Comparison of ENCODE assay signal across 8 mouse cellular contexts in genomic region chr8:35206271-35206670, GRCm38 (mm10).
DNase-seq lines count a peak whose midpoint lies in the region; ATAC-seq and TF ChIP-seq lines count a peak whose summit lies in the region.

No protein-coding gene starts in this region.

- H3K4me1 ChIP-seq in lung, embryonic 15.5 days, result peaks cover 41% of the 10 kb centered on the region
- peaks cover 32% of the 10 kb centered on the region for H3K4me1 ChIP-seq in heart, postnatal 0 days (ENCODE audit: control insufficient read depth, insufficient read depth)
- H3K4me1 ChIP-seq in liver, embryonic 15.5 days (replicated peaks), result peaks cover 30% of the 10 kb centered on the region

- TF ChIP-seq EP300 in heart, postnatal 0 days (IDR thresholded peaks at IDR 0.05; ENCODE audit: low read depth), result no peak

- no peaks in the 10 kb centered on the region for H3K36me3 ChIP-seq in lung, embryonic 15.5 days
- H3K36me3 ChIP-seq in heart, postnatal 0 days (replicated peaks; ENCODE audit: control insufficient read depth, insufficient read depth, low read length), result no peaks in the 10 kb centered on the region
- H3K36me3 ChIP-seq in liver, embryonic 15.5 days (replicated peaks), result no peaks in the 10 kb centered on the region

- 27% methylated on average over 6 of the region's 6 CpGs for WGBS in lung, embryonic 15.5 days
- 25% methylated on average over 6 of the region's 6 CpGs for WGBS in heart, postnatal 0 days
- 9% methylated on average over 6 of the region's 6 CpGs for WGBS in liver, embryonic 15.5 days (ENCODE audit: insufficient replicate concordance)

- H3K9ac ChIP-seq in lung, embryonic 15.5 days, result no peak overlapping the region
- no peak overlapping the region for H3K9ac ChIP-seq in heart, postnatal 0 days (replicated peaks; ENCODE audit: low read depth, low read length)
- no peak overlapping the region for H3K9ac ChIP-seq in liver, embryonic 15.5 days

- peak overlapping the region; percentile 6; the same call in 1 of the 2 replicates for H3K27ac ChIP-seq in lung, embryonic 15.5 days
- H3K27ac ChIP-seq in heart, postnatal 0 days (ENCODE audit: low read depth), result peak overlapping the region; percentile 71
- H3K27ac ChIP-seq in liver, embryonic 15.5 days (replicated peaks), result peak overlapping the region; percentile 60

- no peak for DNase-seq in lung, postnatal 14 days
- DNase-seq in heart, postnatal 0 days (ENCODE audit: low spot score), result peak; percentile 75
- DNase-seq in yolk sac, embryonic 10.5 days (ENCODE audit: low spot score), result peak; percentile 21
- no peak for DNase-seq in left cerebral cortex, adult 18-20 months (ENCODE audit: low spot score in 2 of 2)
- DNase-seq in adipocyte (ENCODE audit: low spot score), result no peak
- no peak for DNase-seq in layer of hippocampus, adult 9-10 months (ENCODE audit: low spot score)

- no peaks in the 10 kb centered on the region for H3K9me3 ChIP-seq in lung, embryonic 15.5 days
- H3K9me3 ChIP-seq in heart, postnatal 0 days (replicated peaks; ENCODE audit: control insufficient read depth, low read length), result no peaks in the 10 kb centered on the region
- no peaks in the 10 kb centered on the region for H3K9me3 ChIP-seq in liver, embryonic 15.5 days (replicated peaks)

- ATAC-seq in lung, embryonic 15.5 days (ENCODE audit: borderline replicate concordance, extremely low read depth, low FRiP score, low TSS enrichment), result no peak
- ATAC-seq in heart, postnatal 0 days (ENCODE audit: insufficient read depth, low read depth), result peak; percentile 89
- peak; percentile 81 for ATAC-seq in liver, embryonic 15.5 days (ENCODE audit: insufficient read depth)

- H3K4me3 ChIP-seq in lung, embryonic 15.5 days, result no peak overlapping the region
- H3K4me3 ChIP-seq in heart, postnatal 0 days (ENCODE audit: low read depth, low read length), result no peak overlapping the region
- H3K4me3 ChIP-seq in liver, embryonic 15.5 days (replicated peaks), result peak overlapping the region; percentile 21; the same call in 1 of the 2 replicates

- TF ChIP-seq CTCF in heart, postnatal 0 days (IDR thresholded peaks at IDR 0.05; ENCODE audit: low read depth), result no peak

- no peaks in the 10 kb centered on the region for H3K27me3 ChIP-seq in lung, embryonic 15.5 days
- H3K27me3 ChIP-seq in heart, postnatal 0 days (ENCODE audit: control insufficient read depth, insufficient read depth, low read length), result no peaks in the 10 kb centered on the region
- no peaks in the 10 kb centered on the region for H3K27me3 ChIP-seq in liver, embryonic 15.5 days

- peak overlapping the region; percentile 36; the same call in 1 of the 2 replicates for H3K4me2 ChIP-seq in lung, embryonic 15.5 days
- peak overlapping the region; percentile 44 for H3K4me2 ChIP-seq in heart, postnatal 0 days (ENCODE audit: low read depth, low read length)
- H3K4me2 ChIP-seq in liver, embryonic 15.5 days, result peak overlapping the region; percentile 49

Comparison
In these comparisons a context has a peak if more than half of its experiments do, and no peak if none do; other contexts are left out.
1. H3K27ac ChIP-seq: peak in every context shown above with its lines; median percentile 71 in heart, postnatal 0 days; 60 in liver, embryonic 15.5 days; 6 in lung, embryonic 15.5 days.
2. DNase-seq: peak in heart, postnatal 0 days (single experiment) and yolk sac, embryonic 10.5 days (single experiment); none in lung, postnatal 14 days (single experiment), left cerebral cortex, adult 18-20 months (0 of 2), adipocyte (single experiment) and layer of hippocampus, adult 9-10 months (single experiment).
3. Peak in every context shown above with its lines, with median percentiles within 50 percentile points of each other: H3K4me2 ChIP-seq.